8 mouse cellular contexts compared by ENCODE assay signal in the genomic region with DNA sequence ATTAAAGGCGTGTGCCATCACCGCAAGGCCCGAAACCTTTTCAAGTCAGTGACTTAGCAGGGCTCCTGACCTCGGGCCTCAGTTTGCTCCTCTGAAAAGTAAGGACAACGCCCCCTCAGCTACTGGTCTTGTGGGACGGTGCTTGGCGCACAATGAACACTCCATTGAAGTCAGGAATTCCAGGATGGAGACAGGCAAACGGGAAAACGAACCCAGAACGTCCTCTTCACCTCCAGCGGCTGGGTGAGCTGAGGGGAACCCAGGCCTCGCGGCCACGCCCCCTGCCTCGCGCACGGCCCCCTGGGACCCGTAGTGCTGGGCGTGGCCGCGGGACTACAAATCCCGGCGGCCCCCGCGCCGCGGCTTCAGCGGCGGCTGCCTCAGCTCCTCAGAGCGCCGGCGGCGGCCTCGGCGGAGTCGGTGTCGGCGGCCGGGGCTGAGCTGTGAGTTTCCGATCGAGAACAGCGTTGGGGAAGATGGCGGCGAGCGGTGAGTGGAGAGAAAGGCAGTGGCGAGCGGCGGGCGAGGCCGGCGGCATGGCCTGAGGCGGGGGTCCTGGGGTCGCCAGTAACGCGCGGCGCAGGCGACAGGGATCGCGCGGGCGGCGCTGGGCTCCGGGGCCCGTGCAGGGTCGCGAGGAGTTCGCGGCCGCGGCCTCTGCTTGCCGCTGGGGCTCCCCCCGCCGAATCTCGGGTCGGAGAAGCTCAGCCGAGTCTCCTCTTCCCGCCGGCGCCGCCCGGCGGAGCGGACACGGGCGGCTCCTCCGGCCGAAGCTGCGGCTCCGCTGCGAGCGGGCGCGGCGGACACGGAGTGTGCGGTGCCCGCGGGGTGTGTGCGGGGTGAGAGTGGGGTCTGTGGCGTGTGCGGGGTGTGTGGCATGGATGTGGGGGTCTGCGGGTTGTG. TPM values are rescaled to one million over a fixed set of nuclear protein-coding genes. Genes with fewer than 3 reads are reported as not detected.
A peak's percentile ranks its signal among the peaks of the same experiment; 100 is the strongest.
DNase-seq lines count a peak whose midpoint lies in the region; ATAC-seq and TF ChIP-seq lines count a peak whose summit lies in the region.

TSS of gene Ncoa3 (plus strand) at position 367 of the 903 bp plus-strand sequence.

- no peaks in the 10 kb centered on the region for H3K9me3 ChIP-seq in ES-E14 (ENCODE audit: control insufficient read depth, insufficient read depth, low read depth, low read length)
- no peaks in the 10 kb centered on the region for H3K9me3 ChIP-seq in forebrain, postnatal 0 days (ENCODE audit: low read length)
- H3K9me3 ChIP-seq in lung, embryonic 15.5 days, result no peaks in the 10 kb centered on the region

- WGBS in forebrain, postnatal 0 days, result 2% methylated on average over 82 of the region's 103 CpGs
- 2% methylated on average over 81 of the region's 103 CpGs for WGBS in lung, embryonic 15.5 days

- H3K27ac ChIP-seq in ES-E14 (ENCODE audit: insufficient read depth, low read depth, low read length, poor library complexity, severe bottlenecking), result peak within 1 kb of the TSS; percentile 83
- peak within 1 kb of the TSS; percentile 89 for H3K27ac ChIP-seq in forebrain, postnatal 0 days (ENCODE audit: low read depth, low read length)
- peak within 1 kb of the TSS; percentile 85 for H3K27ac ChIP-seq in lung, embryonic 15.5 days

- peak within 1 kb of the TSS; percentile 82 to 99 for H3K4me3 ChIP-seq in ES-E14 (ENCODE audit: insufficient read depth in 1 of 2, low read depth in 1 of 2, low read length in 2 of 2, poor library complexity in 1 of 2, severe bottlenecking in 1 of 2)
- peak within 1 kb of the TSS; percentile 88 for H3K4me3 ChIP-seq in forebrain, postnatal 0 days (ENCODE audit: low read depth, low read length)
- H3K4me3 ChIP-seq in lung, embryonic 15.5 days, result peak within 1 kb of the TSS; percentile 86

- no peak for TF ChIP-seq CTCF in forebrain, postnatal 0 days (IDR thresholded peaks at IDR 0.05; ENCODE audit: low read depth)

- H3K27me3 ChIP-seq in forebrain, postnatal 0 days (ENCODE audit: insufficient read depth, low read length), result no peaks in the 10 kb centered on the region
- no peaks in the 10 kb centered on the region for H3K27me3 ChIP-seq in lung, embryonic 15.5 days

- peak; percentile 99 for ATAC-seq in forebrain, postnatal 0 days
- ATAC-seq in lung, embryonic 15.5 days (ENCODE audit: borderline replicate concordance, extremely low read depth, low FRiP score, low TSS enrichment), result peak; percentile 95

- in situ Hi-C loops in ES-E14 (cut with MboI; ENCODE audit: low sequenced_read_pairs in 2 of 2, unreplicated experiment in 2 of 2), result no loop called here

- no peaks in the 10 kb centered on the region; the same call in 1 of the 2 replicates for H3K36me3 ChIP-seq in ES-E14 (ENCODE audit: control insufficient read depth, insufficient read depth, low read length, poor library complexity, severe bottlenecking)
- no peaks in the 10 kb centered on the region for H3K36me3 ChIP-seq in forebrain, postnatal 0 days (ENCODE audit: insufficient read depth)
- H3K36me3 ChIP-seq in lung, embryonic 15.5 days, result no peaks in the 10 kb centered on the region

- DNase-seq in ES-E14 (ENCODE audit: low read depth, low spot score), result peak; percentile 92
- peak; percentile 89 to 95 for DNase-seq in cerebellum, adult 18-20 months
- peak; percentile 97 for DNase-seq in forebrain, postnatal 0 days
- DNase-seq in heart, postnatal 4 days, result peak; percentile 95
- peak; percentile 79 to 87 for DNase-seq in layer of hippocampus, adult 8-10 months (ENCODE audit: low spot score in 2 of 2)
- peak; percentile 84 for DNase-seq in ovary, adult 18-20 months (ENCODE audit: low spot score)
- peak; percentile 97 for DNase-seq in thymus, postnatal 0 days (ENCODE audit: low spot score)

- H3K4me2 ChIP-seq in forebrain, postnatal 0 days (ENCODE audit: low read depth), result peak within 1 kb of the TSS; percentile 94
- H3K4me2 ChIP-seq in lung, embryonic 15.5 days, result peak within 1 kb of the TSS; percentile 97

- peaks cover 7 to 16% of the 10 kb centered on the region in 2 experiments for H3K4me1 ChIP-seq in ES-E14 (ENCODE audit: control insufficient read depth in 2 of 2, insufficient read depth in 2 of 2, low read length in 2 of 2, poor library complexity in 1 of 2)
- 0 out of 2 replicates have a peak, but pooled peaks cover 5% of the 10 kb centered on the region for H3K4me1 ChIP-seq in forebrain, postnatal 0 days (ENCODE audit: insufficient read depth)
- H3K4me1 ChIP-seq in lung, embryonic 15.5 days, result peaks cover 12% of the 10 kb centered on the region

- peak within 1 kb of the TSS; percentile 93 for H3K9ac ChIP-seq in ES-E14 (ENCODE audit: insufficient read depth, low read depth, low read length, poor library complexity, severe bottlenecking)
- peak within 1 kb of the TSS; percentile 76 for H3K9ac ChIP-seq in forebrain, postnatal 0 days
- H3K9ac ChIP-seq in lung, embryonic 15.5 days, result peak within 1 kb of the TSS; percentile 97

TF ChIP-seq in ES-E14, 5 proteins besides CTCF, POLR2A, EP300 and RAD21:
- peak; percentile 98 for TF ChIP-seq HCFC1 (IDR thresholded peaks at IDR 0.05; ENCODE audit: borderline replicate concordance, insufficient read depth, low read length)
- no peak for TF ChIP-seq CHD2 (IDR thresholded peaks at IDR 0.05; ENCODE audit: low read depth, low read length)
- no peak for TF ChIP-seq MAFK (IDR thresholded peaks at IDR 0.05; ENCODE audit: insufficient read depth, low read depth, low read length)
- TF ChIP-seq ZC3H11A (IDR thresholded peaks at IDR 0.05; ENCODE audit: borderline replicate concordance, low read depth, low read length), result 0 out of 2 replicates have a peak, but pooled peaks have one; percentile 9
- TF ChIP-seq ZNF384 (IDR thresholded peaks at IDR 0.05; ENCODE audit: low read depth, low read length), result no peak

RNA-seq across cellular contexts. Expression of gene Ncoa3, which starts in this region (rescaled TPM):
- 73.6 and 83.4 TPM in 2 replicates for total RNA-seq in ES-E14 (2012; rRNA removed)
- 19.8 and 24.1 TPM in 2 replicates for total RNA-seq in forebrain, postnatal 0 days (2014; rRNA removed)
- polyA plus RNA-seq in forebrain, postnatal 0 days (2015; fragmentation: Nextera tagmentation; extraction: Ambion mirVana), result 6.6 and 9.8 TPM in 2 replicates
- 10 to 100 TPM; 21.2 to 23.2 TPM for total RNA-seq in heart, postnatal 4 days (2021)
- 10 to 100 TPM; 33.9 to 41.1 (median 36.3) TPM for total RNA-seq in layer of hippocampus, adult 8-10 months (2022)
- 11.1 and 13.7 TPM in 2 replicates for polyA plus RNA-seq in lung, embryonic 15.5 days (2015; fragmentation: Nextera tagmentation; extraction: Ambion mirVana)
- 18.2 and 20.4 TPM in 2 replicates for polyA plus RNA-seq in thymus, postnatal 0 days (2015; fragmentation: Nextera tagmentation; extraction: Ambion mirVana)

Comparison
In these comparisons a context has a peak if more than half of its experiments do, and no peak if none do; other contexts are left out.
1. Peak in every context shown above with its lines: DNase-seq, ATAC-seq, H3K4me3 ChIP-seq and H3K27ac ChIP-seq.